Mouse (Mus musculus): Measurements from ENCODE around the gene Csad.

Csad gene

DNA sequence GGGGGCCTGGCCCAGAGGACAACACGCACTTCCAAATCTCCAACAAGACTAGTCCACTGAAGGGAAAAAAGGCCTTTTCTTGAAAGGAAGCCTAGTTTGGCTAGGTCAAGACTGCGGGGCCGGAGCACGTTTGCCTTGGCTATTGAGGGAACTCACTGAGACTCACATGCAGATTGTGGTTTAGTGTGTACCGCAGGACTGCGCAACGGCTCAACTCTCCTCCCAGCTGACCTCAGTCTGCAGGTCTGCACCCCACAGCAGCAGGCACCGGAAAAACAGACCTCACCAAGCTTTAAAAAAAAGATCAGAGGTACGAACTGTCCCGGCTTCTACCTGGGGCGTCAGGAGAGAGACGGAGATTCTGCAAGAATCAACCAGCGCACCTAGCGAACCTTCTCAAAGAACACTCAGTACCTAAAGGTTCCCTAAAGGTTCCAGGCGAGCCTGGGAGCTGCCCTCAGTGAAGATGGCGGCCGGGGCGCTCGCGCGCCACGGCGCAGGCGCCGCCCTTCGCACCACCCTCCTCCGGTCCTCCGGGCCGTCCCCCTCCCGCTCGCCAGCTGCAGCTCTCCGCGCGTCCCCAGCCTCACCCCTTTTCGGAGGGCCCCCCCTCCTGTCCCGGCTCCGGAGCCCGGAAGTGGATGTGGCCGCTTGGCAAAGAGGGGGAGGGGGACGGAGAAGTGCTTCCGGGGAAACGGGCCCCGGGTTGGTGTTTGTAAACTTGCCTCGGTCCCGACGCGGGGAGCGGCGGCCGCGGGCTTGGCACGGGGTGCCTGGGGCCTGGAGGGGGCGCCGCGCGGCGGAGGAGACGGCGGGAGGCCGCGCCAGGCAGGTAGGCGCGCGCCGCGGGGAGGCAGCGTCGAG, 1.3 kb downstream of the Csad start, which contains the start of gene Zfp740:
Zfp740 (plus strand) TSS at position 279 of the 864 bp plus-strand sequence.
- in situ Hi-C loops (cut with MboI, MseI), result no loop called here

GRCm38 (mm10) chr15:102198841-102199240, 5.7 kb downstream of the Csad start:
- in situ Hi-C loops (cut with MboI, MseI), result no loop called here

DNA sequence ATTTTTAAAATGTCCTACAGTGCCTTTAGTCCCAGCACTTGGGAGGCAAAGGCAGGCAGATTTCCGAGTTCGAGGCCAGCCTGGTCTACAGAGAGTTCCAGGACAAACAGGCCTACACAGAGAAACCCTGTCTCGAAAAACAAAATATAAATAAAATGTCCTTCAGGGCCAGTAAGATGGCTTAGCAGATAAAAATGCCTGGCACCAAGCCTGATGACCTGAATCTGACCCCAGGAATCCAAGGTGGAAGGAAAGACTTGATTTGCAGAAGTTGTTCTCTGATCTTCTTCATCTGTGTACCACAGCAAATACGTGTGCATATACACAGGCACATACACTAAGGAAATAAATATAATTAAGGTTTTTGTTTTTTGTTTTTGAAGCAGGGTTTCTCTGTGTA, 9.2 kb downstream of the Csad start:
- in situ Hi-C loops (cut with MboI, MseI), result no loop called here

DNA sequence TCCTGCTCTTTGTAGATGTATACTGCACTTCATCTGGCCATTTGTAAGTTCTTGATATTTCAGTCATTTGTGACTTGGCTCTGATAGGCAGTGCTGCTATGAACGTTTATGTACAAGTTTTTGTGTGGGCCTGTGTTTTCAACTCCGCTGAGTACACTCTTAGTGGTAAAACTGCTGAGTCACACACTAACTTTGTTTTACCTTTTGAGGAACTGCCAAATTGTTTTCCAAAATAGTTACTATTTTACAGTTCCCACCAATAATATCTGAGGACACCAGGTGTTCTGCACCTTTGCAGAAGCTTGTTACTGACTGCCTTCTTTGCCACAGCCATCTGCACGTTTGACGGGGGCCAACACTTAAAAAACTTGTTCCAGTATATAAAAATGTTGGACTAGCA, 10.1 kb downstream of the Csad start:
- in situ Hi-C loops (cut with MboI, MseI), result no loop called here

DNA sequence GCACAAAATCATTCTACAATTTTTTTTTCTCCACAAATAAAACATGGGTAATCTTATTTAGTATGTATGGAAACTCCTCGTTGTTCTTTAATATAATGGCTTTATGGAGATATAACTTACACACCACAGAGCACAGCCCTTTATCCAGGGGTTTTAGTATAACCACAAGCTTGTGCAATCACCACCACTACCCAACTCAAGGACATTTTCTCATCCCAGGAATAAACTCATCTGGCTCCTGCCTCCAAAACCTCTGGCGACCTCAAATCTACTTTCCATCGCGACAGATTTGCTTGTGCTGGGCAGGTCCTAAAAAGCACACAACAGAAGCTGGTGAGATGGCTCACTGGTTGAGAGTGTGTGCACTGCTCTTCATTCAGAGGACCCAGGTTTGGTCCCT, 10.9 kb downstream of the Csad start:
- in situ Hi-C loops (cut with MboI, MseI), result no loop called here

- in situ Hi-C loops (cut with MboI, MseI), result no loop called here
Observed at GRCm38 (mm10) chr15:102192820-102193386, 11.6 kb downstream of the Csad start.

DNA sequence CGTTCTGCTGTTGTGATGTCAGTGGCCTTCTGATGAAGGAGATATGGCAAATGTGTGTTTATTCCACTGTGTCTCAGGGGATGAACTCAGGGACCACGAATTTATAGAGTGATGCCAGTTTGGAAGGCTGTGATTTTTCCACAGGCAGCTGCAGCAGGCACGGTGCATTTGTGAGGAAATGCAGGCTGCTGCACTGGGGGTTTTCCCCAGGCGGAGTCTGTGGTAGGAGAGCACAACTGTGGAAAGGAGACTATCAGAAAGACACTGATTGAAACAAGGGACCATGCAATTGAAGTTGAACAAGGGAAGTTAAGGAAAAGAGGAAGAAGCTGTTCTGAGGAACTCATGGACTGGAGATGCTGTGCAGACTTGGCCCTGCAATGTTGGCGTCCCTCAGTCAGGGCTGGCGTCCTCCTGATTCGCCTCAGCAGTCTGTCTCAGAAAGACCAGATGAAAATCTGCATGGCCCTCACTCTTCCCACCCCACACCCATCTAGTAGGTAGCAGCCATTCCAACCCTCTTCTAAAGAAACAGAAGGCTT, 12.2 kb downstream of the Csad start:
- in situ Hi-C loops (cut with MboI, MseI), result no loop called here

DNA sequence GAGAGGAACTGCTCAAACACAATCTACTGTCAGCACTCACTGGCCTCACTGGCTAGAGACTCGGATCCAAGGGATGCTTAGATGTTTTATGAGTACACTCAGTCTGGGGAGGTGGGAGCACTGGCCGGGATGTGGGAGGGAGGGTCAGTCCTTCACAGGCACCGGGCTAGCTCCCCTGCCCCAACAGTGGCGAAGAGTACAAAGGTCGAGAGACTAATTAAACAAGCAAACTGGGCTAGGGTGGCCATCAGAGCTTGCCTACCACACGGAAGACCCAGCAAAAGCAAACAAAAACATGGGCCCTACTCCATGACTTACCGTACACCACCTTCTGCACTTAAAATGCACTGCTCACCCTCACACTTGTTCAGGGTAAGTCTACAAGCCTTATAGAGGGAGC, 12.8 kb downstream of the Csad start:
- in situ Hi-C loops (cut with MboI, MseI), result no loop called here

GRCm38 (mm10) chr15:102188883-102189282, 15.6 kb downstream of the Csad start:
- in situ Hi-C loops (cut with MboI, MseI), result no loop called here

DNA sequence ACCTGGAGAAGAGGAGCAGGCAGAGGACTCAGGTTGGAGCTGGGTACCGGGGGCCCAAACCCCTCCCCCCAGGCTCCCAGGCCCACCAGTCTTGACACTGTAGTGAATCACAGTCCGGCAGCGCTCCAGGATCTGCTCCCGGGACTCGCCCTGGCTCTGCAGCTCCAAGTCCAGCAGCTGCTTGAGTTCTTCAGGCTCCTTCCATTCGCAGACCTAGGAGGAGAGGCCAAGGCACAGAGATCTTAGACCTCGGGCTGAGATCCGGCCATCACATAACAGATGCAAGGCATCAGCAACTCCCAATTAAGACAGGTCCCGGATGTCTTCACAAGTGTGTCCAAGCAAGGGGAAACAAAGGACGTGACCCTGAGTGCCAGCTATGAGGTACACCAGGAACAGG, 16.4 kb downstream of the Csad start:
- in situ Hi-C loops (cut with MboI, MseI), result no loop called here

DNA sequence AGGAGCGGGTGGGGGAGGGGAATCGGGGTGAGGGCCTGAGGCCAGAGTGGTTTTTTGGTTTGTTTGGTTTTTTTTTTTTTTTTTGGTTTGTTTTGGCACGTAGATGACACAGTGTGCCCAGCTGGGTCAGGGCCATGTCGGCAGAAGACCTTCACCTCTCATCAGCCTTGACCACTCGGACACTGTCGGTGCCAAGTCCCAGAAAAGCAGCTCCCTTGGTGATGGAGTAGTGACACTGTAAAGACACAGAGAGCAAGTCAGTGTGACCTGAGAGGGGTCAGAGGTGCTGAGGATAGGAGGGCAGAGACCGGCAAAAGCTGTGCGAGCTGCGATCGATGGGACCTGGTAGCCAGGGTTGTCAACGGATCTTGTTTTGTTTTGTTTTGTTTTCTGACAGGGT, 18.3 kb downstream of the Csad start:
- in situ Hi-C loops (cut with MboI, MseI), result no loop called here

DNA sequence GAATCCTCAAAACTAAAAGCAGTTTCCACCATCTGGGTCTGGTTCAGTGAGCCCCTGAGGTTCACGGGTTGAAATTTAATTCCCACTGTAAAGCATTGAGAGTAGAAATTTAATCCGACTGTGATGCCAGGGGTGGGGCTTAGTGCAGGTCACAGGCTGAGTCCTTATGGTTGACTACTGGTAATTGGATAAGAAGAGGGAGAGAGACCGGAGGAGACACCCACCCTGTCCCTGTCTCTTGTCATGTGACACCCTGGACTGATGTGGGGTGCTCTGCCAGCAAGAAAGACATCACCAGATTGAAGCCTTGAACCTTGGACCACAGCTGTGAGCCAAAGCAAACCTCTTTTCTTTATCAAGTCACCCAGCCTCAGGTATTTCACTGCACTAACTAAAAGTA, 21.4 kb downstream of the Csad start:
- in situ Hi-C loops (cut with MboI, MseI), result no loop called here

- in situ Hi-C loops (cut with MboI, MseI), result loop anchor here (5.0 kb wide), 1 partner anchor 47 kb away; no protein-coding TSS in a partner anchor
Observed at GRCm38 (mm10) chr15:102179924-102180323, 24.6 kb downstream of the Csad start.

GRCm38 (mm10) chr15:102179106-102179505, 25.4 kb downstream of the Csad start:
- in situ Hi-C loops (cut with MboI, MseI), result loop anchor here (5.0 kb wide), 1 partner anchor 48 kb away; no protein-coding TSS in a partner anchor

GRCm38 (mm10) chr15:102178279-102178678, 26.2 kb downstream of the Csad start:
- in situ Hi-C loops (cut with MboI, MseI), result loop anchor here (5.0 kb wide), 1 partner anchor 49 kb away; no protein-coding TSS in a partner anchor

GRCm38 (mm10) chr15:102177417-102177816, 27.1 kb downstream of the Csad start:
- in situ Hi-C loops (cut with MboI, MseI), result loop anchor here (5.0 kb wide), 1 partner anchor 50 kb away; no protein-coding TSS in a partner anchor

DNA sequence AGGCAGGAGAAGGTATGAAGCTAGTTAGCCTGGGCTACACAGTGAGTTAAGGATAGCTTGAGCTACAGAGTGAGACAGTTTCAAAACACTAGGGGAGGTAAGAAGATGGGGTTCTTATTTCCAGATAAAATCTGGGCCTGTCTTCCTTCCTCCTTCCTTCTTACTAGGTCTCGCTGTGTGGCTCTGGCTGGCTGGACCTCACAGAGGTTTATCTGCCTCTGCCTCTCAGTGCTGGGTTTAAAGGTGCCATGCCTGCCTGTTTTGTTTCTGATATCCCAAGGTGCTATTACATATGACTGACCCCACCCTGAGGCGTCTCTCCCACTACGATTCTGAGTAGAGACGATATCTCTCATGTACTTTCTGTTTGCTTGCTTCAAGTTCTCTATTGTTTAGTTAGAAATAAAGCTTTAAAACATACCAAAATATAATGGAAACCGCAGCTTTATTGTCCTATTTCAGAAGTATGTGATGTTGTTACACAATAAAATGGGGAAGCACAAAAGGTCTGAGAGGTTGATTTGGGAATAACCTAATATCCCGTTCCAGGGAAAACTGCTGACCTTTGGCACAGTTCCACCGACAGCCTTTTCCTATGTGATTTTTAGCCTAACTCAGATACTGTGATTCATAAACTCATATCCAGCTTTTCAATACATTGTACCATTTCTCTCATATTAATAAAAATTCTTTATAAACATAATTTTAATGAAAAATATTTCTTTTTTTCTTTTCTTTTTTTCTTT, 27.8 kb downstream of the Csad start:
- in situ Hi-C loops (cut with MboI, MseI), result loop anchor here (5.0 kb wide), 1 partner anchor 51 kb away; no protein-coding TSS in a partner anchor

DNA sequence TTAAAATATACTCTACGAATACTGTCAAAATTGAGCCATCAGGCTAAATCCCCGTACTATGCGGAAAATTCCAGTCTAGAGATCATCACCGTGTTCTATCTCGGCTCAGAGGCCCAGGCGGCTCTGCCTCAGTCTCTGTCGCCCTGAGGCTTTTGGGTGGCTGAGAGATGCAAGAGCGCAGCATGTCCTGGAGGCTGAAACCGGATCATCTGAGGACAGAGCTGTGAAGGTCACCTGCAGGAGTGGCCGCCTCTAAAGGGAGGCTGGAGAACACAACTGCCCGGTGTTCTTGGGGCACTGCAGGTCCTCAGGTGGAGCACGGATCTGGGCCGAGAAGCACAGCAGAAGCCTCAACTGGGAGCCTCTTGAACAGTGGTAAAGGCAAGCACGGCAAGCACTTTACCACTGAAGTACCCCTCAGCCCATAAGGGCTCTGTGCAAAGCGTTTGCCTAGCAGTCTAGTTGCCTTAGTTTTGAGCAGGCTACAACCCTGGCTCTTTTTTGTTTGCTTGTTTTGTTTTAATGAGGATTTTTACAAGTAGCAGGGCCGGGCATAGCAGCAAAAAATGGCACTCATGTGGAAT, 28.7 kb downstream of the Csad start:
- in situ Hi-C loops (cut with MboI, MseI), result loop anchor here (5.0 kb wide), 1 partner anchor 51 kb away; no protein-coding TSS in a partner anchor

- in situ Hi-C loops (cut with MboI, MseI), result no loop called here
Observed at GRCm38 (mm10) chr15:102173581-102173980, 30.9 kb downstream of the Csad start.

- in situ Hi-C loops (cut with MboI, MseI), result loop anchor here (10.0 kb wide), 1 partner anchor 1224 kb away; no protein-coding TSS in a partner anchor
Observed at GRCm38 (mm10) chr15:102169064-102169463, 35.5 kb downstream of the Csad start.

GRCm38 (mm10) chr15:102167620-102168021, 36.9 kb downstream of the Csad start:
- in situ Hi-C loops (cut with MboI, MseI), result loop anchor here (10.0 kb wide), 1 partner anchor 1223 kb away; no protein-coding TSS in a partner anchor
